Mouse (Mus musculus) right cerebral cortex, adult 18-20 months (tissue): ENCODE measurements around the gene Adra2a.

ENCODE experiments used
- DNase-seq: peaks from one replicate; pipeline ENCODE4 v3.0.0; 2022; ENCODE audit warnings: mixed read lengths

Adra2a gene

DNA sequence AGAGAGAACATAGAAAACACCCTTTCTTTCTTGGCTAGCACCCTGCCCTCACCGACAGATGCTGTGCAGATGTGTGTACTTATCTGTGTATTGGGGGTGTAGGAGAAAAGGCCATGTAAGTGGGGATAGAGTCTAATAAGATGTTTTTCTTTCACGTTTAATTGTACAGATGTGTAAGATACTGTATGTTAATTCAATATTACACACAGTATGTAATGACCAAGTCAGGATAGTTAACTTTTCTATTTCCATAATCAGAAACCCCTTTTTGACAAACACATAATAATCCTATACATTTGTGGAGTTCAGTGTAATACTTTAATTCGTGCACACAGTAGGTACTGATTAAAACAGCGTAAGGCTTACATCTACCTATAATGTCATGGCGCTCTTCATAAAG is at the start of gene Adra2a:
Gene Adra2a, plus strand, starts transcription at position 301 of the 400 bp plus-strand sequence.
- no peak for DNase-seq

DNA sequence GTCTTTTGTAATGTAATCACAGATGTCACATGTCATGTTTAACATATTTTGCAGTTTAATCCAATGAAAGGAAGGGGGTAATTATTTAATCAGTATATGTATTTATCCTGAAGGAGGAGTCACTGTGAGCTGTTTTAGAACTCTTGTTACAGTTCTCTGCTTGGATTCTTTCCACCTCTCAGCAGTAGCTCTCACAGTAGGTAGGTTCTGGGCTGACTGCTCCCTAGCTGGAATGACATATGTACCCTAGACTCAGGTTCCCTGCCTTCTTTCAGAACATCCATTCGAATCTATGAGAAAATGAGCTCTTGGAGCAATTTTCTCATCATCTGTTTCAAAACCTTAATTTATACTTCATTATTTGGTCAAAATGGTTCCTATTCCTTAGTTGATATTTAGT is 49.7 kb upstream of the Adra2a start:
- DNase-seq: no peak

DNA sequence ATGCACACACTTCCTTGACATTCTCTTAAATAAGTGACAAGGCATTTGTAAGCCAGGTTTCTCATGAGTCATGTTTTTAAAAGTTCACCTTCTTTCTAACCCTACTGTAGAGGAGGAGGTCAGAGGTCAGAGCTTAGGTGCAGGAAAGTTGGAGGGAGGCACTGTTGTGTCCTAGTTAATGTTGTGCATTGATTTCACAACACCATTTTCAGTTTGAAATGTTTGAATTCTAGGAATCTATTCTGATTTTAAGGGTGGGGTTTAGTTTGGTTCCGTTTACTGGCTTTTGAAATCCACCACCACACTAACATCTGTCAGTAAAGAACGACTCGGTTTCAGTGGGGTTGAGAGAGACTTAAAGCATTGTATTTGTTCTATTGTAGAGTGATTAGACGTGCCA is 33.0 kb upstream of the Adra2a start:
- no peak for DNase-seq

DNA sequence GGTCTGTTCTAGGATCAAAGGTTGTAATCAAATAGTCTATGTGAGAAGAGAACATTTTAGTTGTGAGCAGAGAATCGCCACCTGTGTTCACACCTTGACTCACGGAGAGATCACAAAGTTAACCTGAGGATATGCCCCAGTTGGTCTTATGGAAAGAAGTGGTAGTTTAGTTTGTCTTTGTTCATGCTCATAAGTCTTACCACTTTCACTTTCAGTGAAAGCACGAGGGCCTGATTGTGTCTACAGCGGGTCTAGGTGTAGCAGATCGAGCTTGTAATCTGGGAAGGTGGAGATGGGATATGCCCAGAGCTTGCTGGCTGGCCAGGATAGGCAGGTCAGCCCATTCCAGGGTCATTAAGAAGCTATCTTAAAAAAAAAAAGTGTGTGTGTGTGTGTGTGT is 29.0 kb upstream of the Adra2a start:
- DNase-seq: no peak

DNA sequence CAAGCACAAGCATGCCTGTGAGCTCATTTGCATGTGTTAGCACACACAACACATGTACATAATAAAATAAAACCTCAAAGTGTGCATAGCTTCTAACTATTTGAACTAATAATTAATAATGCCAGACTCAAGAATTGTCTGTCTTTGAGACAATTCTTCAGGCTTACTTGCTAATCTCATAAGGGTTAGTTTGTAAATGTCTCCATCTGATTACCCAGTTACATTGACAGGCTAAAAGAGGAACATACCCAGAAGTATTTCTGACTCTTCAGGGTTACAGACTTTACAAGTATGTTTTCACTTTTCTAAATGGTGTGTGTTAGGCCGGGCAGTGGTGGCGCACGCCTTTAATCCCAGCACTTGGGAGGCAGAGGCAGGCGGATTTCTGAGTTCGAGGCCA is 28.4 kb upstream of the Adra2a start:
- DNase-seq: no peak

DNA sequence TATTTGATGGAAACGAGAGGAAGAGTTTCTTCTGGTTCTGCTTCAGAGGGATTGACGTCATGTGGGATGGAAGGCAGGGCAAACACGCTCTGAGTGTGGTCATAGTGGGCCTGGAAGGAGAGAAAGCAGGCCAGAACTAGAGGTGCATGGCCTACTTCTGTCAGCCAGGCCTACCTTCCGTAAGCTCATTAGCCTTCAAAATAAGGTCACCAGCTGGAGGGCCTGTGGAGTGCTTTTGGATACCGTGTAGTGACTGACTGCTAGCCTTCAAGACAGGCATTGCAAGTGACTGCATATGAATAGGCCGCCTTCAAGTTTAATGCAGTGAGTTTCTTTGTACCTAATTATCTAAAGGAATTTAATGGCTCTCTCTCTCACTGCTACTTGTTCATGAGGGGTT is 8.9 kb upstream of the Adra2a start:
- DNase-seq: no peak

DNA sequence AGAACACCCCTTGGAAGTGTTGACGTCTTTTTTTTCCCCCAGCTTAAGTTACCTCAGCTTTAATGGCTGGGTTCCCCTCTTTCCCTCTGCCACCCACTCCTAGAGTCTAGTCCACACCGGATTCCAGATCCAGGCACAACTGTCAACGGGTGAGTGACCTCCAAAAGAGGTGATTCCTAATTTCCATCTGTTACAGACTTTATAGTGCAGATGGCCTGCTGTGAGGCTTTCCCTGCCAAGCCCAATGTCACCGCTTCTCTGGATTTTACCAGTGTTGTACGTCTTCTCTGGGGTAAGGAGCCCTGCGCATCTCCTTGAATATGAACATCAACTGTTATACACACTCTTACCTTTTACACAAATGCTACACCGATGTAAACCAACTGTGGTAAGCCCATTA is 4.5 kb upstream of the Adra2a start:
- no peak for DNase-seq

DNA sequence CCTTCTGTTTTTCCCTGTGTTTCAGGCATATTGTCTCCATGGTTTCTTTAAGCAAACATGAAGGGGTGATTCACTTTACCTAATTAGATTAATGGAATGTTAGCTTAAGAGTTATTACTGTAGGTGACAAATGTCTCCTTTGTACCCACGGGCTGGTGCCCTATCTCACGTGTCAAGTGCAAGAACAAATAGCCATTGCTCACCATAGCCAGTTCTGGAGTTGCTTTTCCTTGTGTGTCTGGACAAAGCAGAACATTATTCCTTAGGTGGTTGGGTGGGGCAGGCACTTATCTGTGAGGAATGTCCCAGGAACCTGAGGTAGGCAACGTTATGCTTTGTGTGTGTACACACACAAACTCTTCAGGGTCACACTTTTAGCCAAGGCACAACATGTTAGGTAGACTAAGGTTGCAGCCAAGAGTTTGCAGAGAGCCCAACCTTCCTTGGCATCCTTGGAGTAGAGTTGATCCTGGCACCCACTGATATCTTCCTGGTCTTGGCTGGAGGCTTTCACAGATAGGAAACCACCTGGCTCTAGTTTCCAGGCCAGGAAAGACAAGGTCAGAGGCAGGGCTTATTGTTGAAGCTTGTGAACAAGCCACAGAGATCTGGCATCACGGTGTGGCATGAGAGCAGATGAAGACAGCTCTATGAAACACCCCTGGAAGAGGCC is 3.5 kb upstream of the Adra2a start:
- DNase-seq: no peak

DNA sequence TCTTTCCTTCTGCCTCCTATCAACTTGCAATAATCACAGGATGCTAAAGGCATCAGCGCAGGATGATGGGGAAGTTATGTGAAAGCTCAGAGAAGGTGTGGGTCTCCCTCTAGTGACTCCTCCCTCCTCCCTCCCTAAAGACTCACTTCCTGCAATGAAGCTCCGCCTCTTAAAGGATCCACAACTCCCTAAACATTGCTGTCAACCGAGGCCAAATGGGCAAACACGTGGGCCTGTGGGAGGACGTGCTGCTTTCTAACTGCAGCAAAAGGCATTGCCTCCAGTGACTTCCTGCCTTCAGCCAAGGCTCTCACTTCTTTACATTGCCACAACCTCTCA is 3.0 kb upstream of the Adra2a start:
- no peak for DNase-seq

DNA sequence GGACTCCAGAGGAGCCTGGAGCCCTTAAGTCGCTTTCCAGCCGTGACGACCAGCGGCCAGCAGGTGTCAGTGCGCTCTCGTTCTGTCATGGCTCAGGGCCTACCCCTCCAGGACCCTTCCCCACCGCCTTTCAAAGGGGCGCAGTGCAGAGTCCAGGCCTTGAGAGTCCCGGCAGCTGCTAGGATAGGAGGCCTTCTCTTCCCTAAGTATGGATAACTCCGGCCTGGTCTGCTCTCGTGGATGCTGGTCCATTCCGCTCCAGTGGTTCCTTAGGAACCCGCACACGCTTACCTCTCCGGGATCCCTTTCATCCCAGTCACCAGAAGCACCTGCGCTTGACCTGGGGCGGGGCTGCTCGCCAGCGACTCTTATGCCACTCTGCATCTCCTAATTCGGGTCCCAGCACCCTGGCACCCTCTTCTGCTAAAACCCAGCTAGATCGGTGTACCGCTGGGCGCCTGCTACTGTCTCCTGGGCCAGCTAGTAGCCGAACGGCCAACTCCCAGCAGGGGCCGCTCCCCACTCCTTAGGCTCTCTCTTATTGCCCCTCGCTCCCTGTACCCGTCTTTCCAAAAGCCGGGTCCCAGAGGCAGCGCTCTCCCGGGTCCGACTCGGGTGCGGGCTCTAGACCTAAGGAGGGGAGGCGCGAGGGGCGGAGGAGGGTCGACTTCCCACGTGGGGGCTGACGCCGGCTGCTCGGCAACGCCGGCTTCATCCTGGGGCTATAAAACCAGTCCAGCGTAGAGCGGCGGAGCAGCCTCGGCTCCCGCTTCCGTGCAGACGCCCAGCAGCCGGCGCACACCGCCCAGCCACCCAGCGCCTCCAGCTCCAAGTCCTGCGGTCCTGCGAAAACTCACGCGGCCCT is 788 bp downstream of the Adra2a start:
- DNase-seq: peak; percentile 66

DNA sequence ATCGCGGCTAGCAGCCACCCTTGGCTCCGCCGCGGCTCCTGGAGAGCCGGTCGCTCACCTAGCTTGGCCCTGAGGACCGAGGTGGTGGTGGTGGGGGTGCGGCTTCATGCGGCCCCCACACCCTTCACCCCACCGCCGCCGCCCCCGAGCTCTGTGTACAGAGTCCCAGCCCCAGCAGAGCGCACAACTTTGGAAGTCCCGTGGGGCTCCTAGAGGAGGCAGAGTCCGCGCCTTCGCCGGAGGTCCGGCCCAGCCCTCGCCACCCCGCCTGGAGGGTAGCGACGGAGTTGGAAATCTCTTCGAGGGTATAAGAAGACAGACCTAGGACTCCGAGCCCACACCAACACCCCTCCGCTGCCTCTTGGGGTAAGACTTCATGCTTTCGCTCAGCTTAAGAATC is 1.5 kb downstream of the Adra2a start:
- DNase-seq: peak; percentile 10

DNA sequence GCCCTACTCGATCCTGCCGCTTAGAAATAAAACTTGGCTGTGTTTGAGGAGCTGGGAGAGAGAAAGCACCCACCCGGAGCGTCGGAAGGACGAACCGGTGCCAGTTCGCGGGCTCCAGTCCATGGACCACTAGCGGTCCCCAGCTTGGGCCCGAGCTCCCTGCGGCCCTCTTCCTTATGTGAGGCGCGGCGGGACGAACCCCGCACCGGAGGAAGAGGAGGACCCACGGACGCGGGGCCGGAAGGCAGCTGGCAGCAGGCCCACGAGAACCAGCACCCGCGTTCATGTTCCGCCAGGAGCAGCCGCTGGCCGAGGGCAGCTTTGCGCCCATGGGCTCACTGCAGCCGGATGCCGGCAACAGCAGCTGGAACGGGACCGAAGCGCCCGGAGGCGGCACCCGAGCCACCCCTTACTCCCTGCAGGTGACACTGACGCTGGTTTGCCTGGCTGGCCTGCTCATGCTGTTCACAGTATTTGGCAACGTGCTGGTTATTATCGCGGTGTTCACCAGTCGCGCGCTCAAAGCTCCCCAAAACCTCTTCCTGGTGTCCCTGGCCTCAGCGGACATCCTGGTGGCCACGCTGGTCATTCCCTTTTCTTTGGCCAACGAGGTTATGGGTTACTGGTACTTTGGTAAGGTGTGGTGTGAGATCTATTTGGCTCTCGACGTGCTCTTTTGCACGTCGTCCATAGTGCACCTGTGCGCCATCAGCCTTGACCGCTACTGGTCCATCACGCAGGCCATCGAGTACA is 2.2 kb downstream of the Adra2a start:
- peak; percentile 14 for DNase-seq

DNA sequence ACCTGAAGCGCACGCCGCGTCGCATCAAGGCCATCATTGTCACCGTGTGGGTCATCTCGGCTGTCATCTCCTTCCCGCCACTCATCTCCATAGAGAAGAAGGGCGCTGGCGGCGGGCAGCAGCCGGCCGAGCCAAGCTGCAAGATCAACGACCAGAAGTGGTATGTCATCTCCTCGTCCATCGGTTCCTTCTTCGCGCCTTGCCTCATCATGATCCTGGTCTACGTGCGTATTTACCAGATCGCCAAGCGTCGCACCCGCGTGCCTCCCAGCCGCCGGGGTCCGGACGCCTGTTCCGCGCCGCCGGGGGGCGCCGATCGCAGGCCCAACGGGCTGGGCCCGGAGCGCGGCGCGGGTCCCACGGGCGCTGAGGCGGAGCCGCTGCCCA is 2.7 kb downstream of the Adra2a start:
- no peak for DNase-seq

DNA sequence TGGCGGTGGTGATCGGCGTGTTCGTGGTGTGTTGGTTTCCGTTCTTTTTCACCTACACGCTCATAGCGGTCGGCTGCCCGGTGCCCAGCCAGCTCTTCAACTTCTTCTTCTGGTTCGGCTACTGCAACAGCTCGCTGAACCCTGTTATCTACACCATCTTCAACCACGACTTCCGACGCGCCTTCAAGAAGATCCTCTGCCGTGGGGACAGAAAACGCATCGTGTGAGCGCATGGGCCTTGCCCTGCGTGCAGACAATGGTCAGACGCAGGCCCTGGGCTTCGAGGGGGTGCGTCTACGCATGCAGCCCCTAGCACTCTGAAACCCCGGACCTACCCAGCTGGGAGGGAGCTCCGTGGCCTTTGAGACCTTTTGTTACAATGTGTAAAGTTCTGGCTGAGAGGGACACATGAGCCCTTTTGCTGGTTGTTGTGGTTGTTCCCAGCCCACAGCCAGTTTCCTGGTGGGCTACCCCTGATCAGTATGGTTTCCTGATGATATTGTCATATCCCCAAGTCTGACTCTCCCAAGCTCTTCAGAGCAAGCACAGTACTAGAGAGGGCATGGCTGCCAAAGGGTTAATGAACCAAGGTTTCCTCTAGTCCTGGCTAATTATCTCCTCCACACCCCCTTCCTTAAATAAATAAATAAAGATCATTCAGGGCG is 3.6 kb downstream of the Adra2a start:
- no peak for DNase-seq

DNA sequence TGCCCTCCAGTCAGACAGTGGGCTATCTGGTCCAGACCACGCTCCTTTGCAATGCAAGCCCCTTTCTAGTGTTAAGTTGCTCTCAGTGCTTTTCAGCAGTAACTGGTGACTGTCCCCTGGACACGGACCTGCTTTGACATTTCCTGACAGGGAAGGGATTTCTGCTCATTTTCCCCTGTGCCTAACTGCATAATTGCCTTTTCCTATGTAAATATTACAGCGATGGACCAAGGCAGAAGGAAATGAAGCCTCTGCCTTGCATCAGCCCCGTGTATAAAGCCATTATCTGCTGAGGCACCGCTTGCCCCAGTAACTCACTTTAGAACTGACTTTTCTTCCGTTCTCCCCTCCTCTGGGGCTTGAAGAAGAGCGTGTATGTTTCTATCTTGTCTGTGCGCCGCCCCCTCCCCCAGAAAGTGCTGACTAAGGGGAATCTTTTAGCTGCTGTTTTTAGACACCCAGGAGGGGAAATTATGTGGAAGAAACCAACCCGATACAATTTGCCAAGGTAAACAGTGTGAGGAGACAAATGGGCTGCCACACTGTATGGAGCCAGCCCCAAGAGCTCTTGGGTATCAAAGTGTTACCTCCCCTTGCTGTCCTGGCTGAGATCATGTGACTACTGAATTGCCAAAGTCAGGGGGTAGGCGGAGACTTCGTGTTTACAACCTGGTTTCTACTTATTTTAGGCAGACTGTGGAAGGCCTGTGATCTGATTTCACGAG is 4.4 kb downstream of the Adra2a start:
- DNase-seq: no peak

DNA sequence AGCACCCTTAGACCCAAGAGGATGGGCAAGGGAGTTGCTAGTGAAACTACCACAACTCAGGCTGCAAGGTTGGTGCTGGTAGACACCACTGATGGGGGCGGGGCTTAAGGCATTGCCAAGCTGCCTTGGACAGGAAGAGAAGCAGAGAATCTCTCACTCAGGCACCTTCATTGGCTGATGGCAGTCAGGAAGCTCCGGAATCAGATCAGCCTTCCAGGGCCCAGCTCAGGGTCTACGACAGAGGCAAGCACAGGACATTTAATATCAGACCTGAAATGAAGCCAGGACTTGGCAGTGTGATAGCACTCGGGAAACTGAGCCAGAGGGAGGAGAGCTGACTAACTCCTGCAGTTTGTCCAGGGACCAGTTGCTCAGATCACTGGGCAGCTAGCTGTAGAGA is 7.7 kb downstream of the Adra2a start:
- no peak for DNase-seq

DNA sequence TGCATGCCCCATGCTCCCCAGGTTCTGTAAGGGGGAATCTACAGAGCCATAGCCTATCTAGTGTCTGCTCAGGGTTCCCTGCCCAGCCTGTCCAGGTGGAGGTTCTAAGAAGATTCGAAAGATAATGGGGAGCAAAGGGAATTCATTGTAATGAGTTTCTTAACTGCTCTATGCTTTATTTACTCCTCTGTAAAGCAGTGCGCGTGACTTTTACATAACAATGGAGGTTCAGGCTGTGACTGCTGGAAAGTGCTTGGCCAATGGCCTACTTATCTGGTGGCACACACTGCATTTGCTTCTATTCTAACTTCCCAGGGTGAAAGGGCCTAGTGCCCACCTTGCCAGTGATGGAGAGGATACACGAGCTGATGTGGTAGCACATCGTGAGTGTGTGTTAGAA is 11.9 kb downstream of the Adra2a start:
- DNase-seq: no peak

DNA sequence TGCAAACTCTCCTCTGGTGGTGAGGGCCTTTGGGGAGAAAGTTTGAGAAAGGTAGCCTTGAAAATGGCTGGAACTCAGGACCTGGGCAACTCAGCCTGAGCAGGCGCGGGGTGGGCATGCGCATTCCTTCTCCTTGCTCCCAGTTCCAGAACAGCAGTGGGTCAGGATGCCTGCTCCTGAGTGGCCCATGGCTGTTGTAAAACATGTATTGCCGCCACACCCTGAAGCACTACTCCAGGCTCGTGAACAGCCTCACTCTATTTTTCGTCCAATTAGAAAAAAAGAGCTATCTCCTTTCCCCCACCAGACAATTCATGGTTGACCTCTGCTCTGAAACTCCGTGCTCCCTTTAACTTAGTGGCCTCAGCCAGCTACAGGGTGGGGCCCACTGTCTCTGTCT is 24.5 kb downstream of the Adra2a start:
- no peak for DNase-seq

DNA sequence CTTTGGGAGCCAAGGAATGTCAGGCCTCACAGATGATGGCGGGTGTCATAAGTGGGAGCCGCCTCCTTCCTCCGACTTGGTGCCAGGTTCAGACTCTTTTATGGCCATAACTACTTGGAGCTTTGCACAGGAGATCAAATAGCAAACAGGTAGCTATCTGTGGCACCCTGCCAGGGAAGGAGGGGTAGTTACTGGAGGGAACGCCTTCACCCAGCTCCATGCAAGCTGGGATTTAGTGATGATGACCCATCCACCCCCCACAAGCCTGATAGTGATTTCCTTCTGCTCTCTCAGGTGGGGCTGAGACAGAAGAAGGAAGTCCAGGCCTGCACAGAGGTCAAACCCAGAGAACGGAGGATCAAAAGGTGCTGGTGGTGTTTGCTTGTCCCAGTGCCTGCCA is 26.6 kb downstream of the Adra2a start:
- DNase-seq: no peak

DNA sequence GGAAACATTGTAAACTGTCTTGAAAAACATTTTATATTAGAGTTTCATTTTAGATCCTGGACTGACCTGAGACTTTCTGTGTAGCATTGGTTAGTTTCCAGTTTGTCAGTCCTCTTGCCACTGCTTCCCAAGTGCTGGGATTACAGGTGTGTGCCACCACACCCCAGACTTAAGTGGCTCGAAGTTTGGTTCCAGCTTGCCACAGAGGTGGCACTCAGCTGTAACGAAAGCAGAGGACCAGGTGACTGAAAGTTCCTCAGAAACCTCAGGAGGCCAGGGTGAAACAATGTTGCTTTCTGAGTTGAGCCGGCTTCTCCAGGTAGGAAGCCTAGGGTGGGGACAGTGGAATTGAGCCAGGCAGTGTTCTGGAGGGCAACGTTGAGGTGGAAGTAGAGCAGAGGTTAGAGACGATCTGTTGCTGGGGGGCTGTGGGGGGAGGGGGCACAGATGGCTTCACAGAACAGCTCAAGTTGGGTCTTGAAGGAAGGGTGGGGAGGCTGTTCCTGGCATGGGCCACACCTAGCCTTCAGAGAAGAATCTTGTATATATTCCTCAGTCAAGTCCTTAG is 28.4 kb downstream of the Adra2a start:
- DNase-seq: no peak

DNA sequence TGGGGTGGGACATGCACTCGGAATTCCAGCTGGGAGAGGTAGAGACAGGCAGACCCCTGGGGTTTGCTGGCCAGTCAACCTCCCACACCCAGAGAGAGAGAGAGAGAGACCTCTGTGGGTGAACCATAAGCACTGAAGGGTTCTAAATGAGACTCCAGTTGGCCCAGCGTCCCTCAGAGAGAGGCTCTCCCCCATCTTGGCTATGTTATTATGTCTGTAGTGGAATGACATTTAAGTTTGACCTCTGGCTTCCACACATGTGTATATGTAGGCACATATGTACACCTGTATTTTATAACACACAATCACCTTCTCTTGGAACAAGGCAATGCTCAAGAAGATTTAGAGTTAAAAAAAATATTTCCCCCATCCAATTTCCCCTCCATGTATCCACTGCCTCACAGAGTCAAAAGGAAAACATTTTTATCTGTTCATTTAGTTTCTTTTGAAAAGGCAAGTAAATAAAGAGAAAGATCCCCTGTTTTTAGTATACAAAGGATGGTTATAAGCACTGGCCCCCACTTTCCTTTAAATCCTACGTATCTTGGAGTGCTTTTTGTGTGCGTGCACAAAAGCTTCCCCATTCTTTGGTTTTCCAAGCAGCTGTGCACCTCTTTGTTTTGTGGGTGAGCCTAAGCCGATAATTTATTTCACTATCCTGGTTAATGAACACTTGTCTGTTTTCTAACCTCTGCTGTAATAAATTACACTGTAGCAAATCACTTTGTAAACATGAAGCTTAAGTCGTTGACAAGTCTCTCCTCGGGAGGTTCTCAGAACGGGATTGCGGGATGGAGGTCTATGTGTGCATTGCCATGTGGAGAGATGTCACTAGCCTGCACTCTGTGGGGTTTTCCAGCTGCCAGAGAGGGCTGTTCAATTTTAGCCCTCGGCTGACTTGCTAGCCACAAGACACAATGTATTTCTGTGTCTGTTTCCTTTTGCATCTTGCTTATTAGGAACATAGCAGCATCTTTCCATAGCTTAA is 32.7 kb downstream of the Adra2a start:
- no peak for DNase-seq
